Mouse (Mus musculus) lung, embryonic 15.5 days (tissue): ENCODE data around the gene Kif7. TPM values are rescaled to one million over a fixed set of nuclear protein-coding genes. Genes with fewer than 3 reads are reported as not detected.

Experiments used
- ATAC-seq: fragments of 200-750 bp; cut with Nextera tagmentation; 2 replicates; pipeline ENCODE4 v1.8.0; 2017; ENCODE audit warnings: moderate number of reproducible peaks, borderline replicate concordance; ENCODE audit not compliant: low FRiP score, low TSS enrichment; ENCODE audit errors: extremely low read depth
- H3K27ac ChIP-seq: fragments of 300-500 bp; sonication (generic); 2 replicates; pipeline ENCODE4 v1.5.1; 2015; ENCODE audit warnings: moderate library complexity, mild to moderate bottlenecking, inconsistent platforms
- H3K27me3 ChIP-seq: fragments of 300-500 bp; sonication (generic); 2 replicates; pipeline ENCODE4 v1.6.1; 2015; ENCODE audit warnings: inconsistent platforms
- H3K36me3 ChIP-seq: fragments of 300-500 bp; sonication (generic); 2 replicates; pipeline ENCODE4 v1.6.1; 2015; ENCODE audit warnings: inconsistent platforms
- H3K4me1 ChIP-seq: fragments of 300-500 bp; sonication (generic); 2 replicates; pipeline ENCODE4 v1.6.1; 2015; ENCODE audit warnings: inconsistent platforms
- H3K4me2 ChIP-seq: fragments of 300-500 bp; sonication (generic); 2 replicates; pipeline ENCODE4 v1.6.1; 2015; ENCODE audit warnings: inconsistent platforms, mild to moderate bottlenecking, moderate library complexity
- H3K4me3 ChIP-seq: fragments of 300-500 bp; sonication (generic); 2 replicates; pipeline ENCODE4 v1.5.1; 2015; ENCODE audit warnings: mild to moderate bottlenecking, inconsistent platforms
- H3K9ac ChIP-seq: fragments of 300-500 bp; sonication (generic); 2 replicates; pipeline ENCODE4 v1.6.1; 2015; ENCODE audit warnings: inconsistent platforms
- H3K9me3 ChIP-seq: fragments of 300-500 bp; sonication (generic); 2 replicates; pipeline ENCODE4 v1.6.1; 2016; ENCODE audit warnings: inconsistent platforms
- WGBS: fragments of 180-500 bp; shearing (Covaris S2); methylation state at CpG from one replicate; pipeline ENCODE4 v1.1.7; 2015; 5-methylcytosine and 5-hydroxymethylcytosine counted together
- polyA plus RNA-seq: library from polyadenylated mRNA; unstranded; fragments of >200 nt; fragmentation: Nextera tagmentation; extraction: Ambion mirVana; gene quantifications from 2 replicates; pipeline ENCODE4 v1.2.1, GENCODE M21; 2015

The Kif7 gene
- polyA plus RNA-seq = 5.0 TPM in 2 replicates

GRCm38 (mm10) chr7:79715187-79715981 lies at the start of gene Kif7:
TSS of gene Kif7 (minus strand) at chr7:79715720.
- ATAC-seq = peak; percentile 96
- H3K36me3 ChIP-seq = no peaks in the 10 kb centered on the region
- under 1% methylated on average over 47 of the region's 55 CpGs for WGBS
- peak within 1 kb of the TSS; percentile 26 for H3K27ac ChIP-seq
- no peaks in the 10 kb centered on the region for H3K9me3 ChIP-seq
- H3K27me3 ChIP-seq = peaks cover 18% of the 10 kb centered on the region
- H3K9ac ChIP-seq = peak within 1 kb of the TSS; percentile 73
- peaks cover 12% of the 10 kb centered on the region for H3K4me1 ChIP-seq
- H3K4me3 ChIP-seq = peak within 1 kb of the TSS; percentile 87
- peak within 1 kb of the TSS; percentile 88 for H3K4me2 ChIP-seq

GRCm38 (mm10) chr7:79762106-79762505 lies 46.6 kb upstream of the Kif7 start:
- ATAC-seq = no peak

GRCm38 (mm10) chr7:79761124-79761876 lies 45.8 kb upstream of the Kif7 start:
- WGBS = 70% methylated on average over 5 of the region's 5 CpGs
- Histone ChIP-seq H3K27me3 (no peaks in the 10 kb centered on the region), H3K4me3 (no peak overlapping the region), H3K4me1 (0 out of 2 replicates have a peak, but pooled peaks cover 3% of the 10 kb centered on the region), H3K27ac (no peak overlapping the region), H3K36me3 (no peaks in the 10 kb centered on the region), H3K4me2 (no peak overlapping the region), H3K9me3 (no peaks in the 10 kb centered on the region), H3K9ac (no peak overlapping the region)
- no peak for ATAC-seq

More at GRCm38 (mm10) chr7:79762106-79762505, 46.6 kb upstream of the Kif7 start:
- no peaks in the 10 kb centered on the region for H3K36me3 ChIP-seq
- H3K4me2 ChIP-seq = no peak overlapping the region
- no peaks in the 10 kb centered on the region for H3K27me3 ChIP-seq
- 0 out of 2 replicates have a peak, but pooled peaks cover 3% of the 10 kb centered on the region for H3K4me1 ChIP-seq
- H3K9ac ChIP-seq = no peak overlapping the region
- no peaks in the 10 kb centered on the region for H3K9me3 ChIP-seq
- H3K27ac ChIP-seq = no peak overlapping the region
- no peak overlapping the region for H3K4me3 ChIP-seq
- WGBS = 52% methylated on average over 8 of the region's 8 CpGs

- Histone ChIP-seq H3K27ac (no peak overlapping the region), H3K9me3 (no peaks in the 10 kb centered on the region), H3K27me3 (no peaks in the 10 kb centered on the region), H3K36me3 (no peaks in the 10 kb centered on the region), H3K4me3 (no peak overlapping the region), H3K4me2 (no peak overlapping the region), H3K4me1 (0 out of 2 replicates have a peak, but pooled peaks cover 3% of the 10 kb centered on the region), H3K9ac (no peak overlapping the region)
- no peak for ATAC-seq
Measured at GRCm38 (mm10) chr7:79759766-79760165, 44.2 kb upstream of the Kif7 start.

- Histone ChIP-seq H3K27ac (no peak overlapping the region), H3K9me3 (no peaks in the 10 kb centered on the region), H3K4me2 (no peak overlapping the region), H3K36me3 (no peaks in the 10 kb centered on the region), H3K9ac (no peak overlapping the region), H3K27me3 (no peaks in the 10 kb centered on the region), H3K4me3 (no peak overlapping the region), H3K4me1 (0 out of 2 replicates have a peak, but pooled peaks cover 3% of the 10 kb centered on the region)
- 27% methylated on average over 6 of the region's 6 CpGs for WGBS
- ATAC-seq = no peak
Measured at GRCm38 (mm10) chr7:79758176-79758575, 42.7 kb upstream of the Kif7 start.

GRCm38 (mm10) chr7:79756334-79756733 lies 40.8 kb upstream of the Kif7 start:
- no peak overlapping the region for H3K27ac ChIP-seq
- ATAC-seq = no peak
- H3K27me3 ChIP-seq = no peaks in the 10 kb centered on the region
- no peak overlapping the region for H3K4me3 ChIP-seq
- no peak overlapping the region for H3K9ac ChIP-seq
- H3K4me1 ChIP-seq = 0 out of 2 replicates have a peak, but pooled peaks cover under 1% of the 10 kb centered on the region
- WGBS = 41% methylated on average over 2 of the region's 2 CpGs
- H3K36me3 ChIP-seq = no peaks in the 10 kb centered on the region
- no peak overlapping the region for H3K4me2 ChIP-seq
- H3K9me3 ChIP-seq = no peaks in the 10 kb centered on the region

GRCm38 (mm10) chr7:79749511-79749910 lies 34.0 kb upstream of the Kif7 start:
- ATAC-seq = no peak

GRCm38 (mm10) chr7:79747659-79748058 lies 32.1 kb upstream of the Kif7 start:
- ATAC-seq = no peak

More at GRCm38 (mm10) chr7:79749511-79749910, 34.0 kb upstream of the Kif7 start:
- no peaks in the 10 kb centered on the region for H3K4me1 ChIP-seq
- H3K4me2 ChIP-seq = no peak overlapping the region
- no peaks in the 10 kb centered on the region for H3K36me3 ChIP-seq
- no peaks in the 10 kb centered on the region for H3K9me3 ChIP-seq
- WGBS = 80% methylated on average over 6 of the region's 6 CpGs
- H3K27ac ChIP-seq = no peak overlapping the region
- H3K4me3 ChIP-seq = no peak overlapping the region
- H3K27me3 ChIP-seq = no peaks in the 10 kb centered on the region
- no peak overlapping the region for H3K9ac ChIP-seq

GRCm38 (mm10) chr7:79744585-79744984 lies 29.1 kb upstream of the Kif7 start:
- WGBS = 71% methylated on average over 5 of the region's 5 CpGs
- no peak for ATAC-seq
- Histone ChIP-seq H3K27ac (no peak overlapping the region), H3K9me3 (no peaks in the 10 kb centered on the region), H3K4me2 (no peak overlapping the region), H3K4me3 (no peak overlapping the region), H3K36me3 (no peaks in the 10 kb centered on the region), H3K9ac (no peak overlapping the region), H3K27me3 (no peaks in the 10 kb centered on the region), H3K4me1 (peaks cover 5% of the 10 kb centered on the region; the same call in 1 of the 2 replicates)

More at GRCm38 (mm10) chr7:79747659-79748058, 32.1 kb upstream of the Kif7 start:
- H3K36me3 ChIP-seq = no peaks in the 10 kb centered on the region
- no peak overlapping the region for H3K27ac ChIP-seq
- 77% methylated on average over 6 of the region's 6 CpGs for WGBS
- H3K4me2 ChIP-seq = no peak overlapping the region
- no peak overlapping the region for H3K9ac ChIP-seq
- peaks cover 5% of the 10 kb centered on the region; the same call in 1 of the 2 replicates for H3K4me1 ChIP-seq
- no peaks in the 10 kb centered on the region for H3K27me3 ChIP-seq
- H3K9me3 ChIP-seq = no peaks in the 10 kb centered on the region
- no peak overlapping the region for H3K4me3 ChIP-seq

GRCm38 (mm10) chr7:79744051-79744450 lies 28.5 kb upstream of the Kif7 start:
- H3K4me2 ChIP-seq = no peak overlapping the region
- no peak for ATAC-seq
- H3K4me3 ChIP-seq = no peak overlapping the region
- H3K27ac ChIP-seq = no peak overlapping the region
- H3K4me1 ChIP-seq = peaks cover 5% of the 10 kb centered on the region; the same call in 1 of the 2 replicates
- 89% methylated on average over 9 of the region's 9 CpGs for WGBS
- no peak overlapping the region for H3K9ac ChIP-seq
- H3K27me3 ChIP-seq = no peaks in the 10 kb centered on the region
- H3K9me3 ChIP-seq = no peaks in the 10 kb centered on the region
- no peaks in the 10 kb centered on the region for H3K36me3 ChIP-seq

- 2% methylated on average over 46 of the region's 46 CpGs for WGBS
- peak; percentile 86 for ATAC-seq
- Histone ChIP-seq H3K4me2 (peak within 1 kb of the TSS; percentile 98), H3K9me3 (no peaks in the 10 kb centered on the region), H3K4me1 (peaks cover 5% of the 10 kb centered on the region; the same call in 1 of the 2 replicates), H3K36me3 (no peaks in the 10 kb centered on the region), H3K4me3 (peak within 1 kb of the TSS; percentile 70), H3K27ac (no peak within 1 kb of the TSS), H3K27me3 (no peaks in the 10 kb centered on the region), H3K9ac (peak within 1 kb of the TSS; percentile 58)
Measured at GRCm38 (mm10) chr7:79742659-79743536, 27.4 kb upstream of the Kif7 start, which contains the start of the genes Pex11a and Wdr93. TSS of gene Pex11a (minus strand) at chr7:79743131. TSS of gene Wdr93 (plus strand) at chr7:79743163.
